ENCODE assay signal across 22 mouse cellular contexts in the genomic region with DNA sequence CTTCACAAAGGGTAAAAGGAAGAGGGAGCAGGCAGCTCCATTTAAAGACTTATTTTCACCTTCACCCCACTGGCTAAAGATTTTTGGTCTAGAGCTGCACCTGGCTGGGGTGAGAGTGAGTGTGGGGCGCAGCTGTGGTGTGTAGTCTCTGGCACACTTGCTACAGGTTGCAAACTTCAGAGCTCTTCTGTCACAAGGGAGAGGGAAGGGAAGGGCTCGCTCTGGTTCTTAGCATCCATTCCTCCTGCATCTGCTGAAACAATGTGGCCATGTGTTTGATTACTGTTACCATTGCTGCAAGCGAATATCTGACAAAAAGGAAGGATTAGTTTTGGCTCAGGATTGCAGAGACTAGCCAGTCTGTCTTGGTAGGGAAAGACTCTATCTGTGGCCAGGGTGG. TPM values are rescaled to one million over a fixed set of nuclear protein-coding genes. Genes with fewer than 3 reads are reported as not detected.
DNase-seq lines count a peak whose midpoint lies in the region; ATAC-seq and TF ChIP-seq lines count a peak whose summit lies in the region.
"Had no signal": no experiment of that assay in that cellular context is flagged by ENCODE, and none has a peak within 500 bp of the region (broad histone marks: within the 10 kb centered on the region; RNA-seq: fewer than 3 reads in every experiment).

No protein-coding gene starts in this region.

- no peak overlapping the region for H3K4me3 ChIP-seq in forebrain, postnatal 0 days (ENCODE audit: low read depth, low read length)
- no peak overlapping the region for H3K4me3 ChIP-seq in forebrain, embryonic 12.5 days (replicated peaks)
- no peak overlapping the region for H3K4me3 ChIP-seq in midbrain, embryonic 11.5 days (ENCODE audit: low read depth, low read length)
- no peak overlapping the region for H3K4me3 ChIP-seq in midbrain, embryonic 16.5 days (ENCODE audit: low read depth, low read length)
- H3K4me3 ChIP-seq: embryonic facial prominence, embryonic 10.5 days; embryonic facial prominence, embryonic 12.5 days had no signal

- 0 out of 2 replicates have a peak overlapping the region, but pooled peaks have one; percentile 1 for H3K9ac ChIP-seq in forebrain, postnatal 0 days
- no peak overlapping the region for H3K9ac ChIP-seq in forebrain, embryonic 12.5 days
- H3K9ac ChIP-seq in midbrain, embryonic 11.5 days (ENCODE audit: low read length), result no peak overlapping the region
- no peak overlapping the region for H3K9ac ChIP-seq in midbrain, embryonic 16.5 days (ENCODE audit: low read depth, low read length)
- H3K9ac ChIP-seq: embryonic facial prominence, embryonic 12.5 days had no signal

- DNase-seq in forebrain, postnatal 0 days, result no peak
- peak; percentile 10 for DNase-seq in midbrain, embryonic 11.5 days (ENCODE audit: low spot score, missing footprints)
- DNase-seq in testis, postnatal 14 days (ENCODE audit: low spot score), result peak; percentile 65
- DNase-seq: adrenal gland, adult 8-10 months; adrenal gland, postnatal 14 days; adrenal gland, postnatal 36 days; B cell, adult 2 months; cerebellum, adult 11-12 months; cerebellum, adult 2 months; cerebellum, adult 9-10 months; cerebellum, postnatal 10 days had no signal

- H3K9me3 ChIP-seq in forebrain, postnatal 0 days (ENCODE audit: low read length), result no peaks in the 10 kb centered on the region
- H3K9me3 ChIP-seq in forebrain, embryonic 12.5 days, result no peaks in the 10 kb centered on the region
- no peaks in the 10 kb centered on the region for H3K9me3 ChIP-seq in midbrain, embryonic 11.5 days (ENCODE audit: control insufficient read depth, low read length)
- no peaks in the 10 kb centered on the region for H3K9me3 ChIP-seq in midbrain, embryonic 16.5 days (replicated peaks; ENCODE audit: control insufficient read depth, low read length, poor library complexity, severe bottlenecking)
- H3K9me3 ChIP-seq: embryonic facial prominence, embryonic 10.5 days; embryonic facial prominence, embryonic 12.5 days; G1E had no signal

- H3K4me1 ChIP-seq in forebrain, postnatal 0 days (ENCODE audit: insufficient read depth), result 0 out of 2 replicates have a peak, but pooled peaks cover 11% of the 10 kb centered on the region
- peaks cover 8% of the 10 kb centered on the region for H3K4me1 ChIP-seq in forebrain, embryonic 12.5 days
- peaks cover 5% of the 10 kb centered on the region; the same call in 1 of the 2 replicates for H3K4me1 ChIP-seq in midbrain, embryonic 11.5 days (ENCODE audit: control insufficient read depth, insufficient read depth, low read length)
- peaks cover 11% of the 10 kb centered on the region for H3K4me1 ChIP-seq in midbrain, embryonic 16.5 days (ENCODE audit: control insufficient read depth, insufficient read depth, low read length)

- H3K27me3 ChIP-seq in forebrain, postnatal 0 days (ENCODE audit: insufficient read depth, low read length), result no peaks in the 10 kb centered on the region
- peaks cover 42% of the 10 kb centered on the region for H3K27me3 ChIP-seq in forebrain, embryonic 12.5 days
- peaks cover 3% of the 10 kb centered on the region; the same call in 1 of the 2 replicates for H3K27me3 ChIP-seq in midbrain, embryonic 11.5 days (ENCODE audit: control insufficient read depth, insufficient read depth, low read length)
- no peaks in the 10 kb centered on the region; the same call in 1 of the 2 replicates for H3K27me3 ChIP-seq in midbrain, embryonic 16.5 days (ENCODE audit: control insufficient read depth, insufficient read depth, low read depth, low read length)

- ATAC-seq in forebrain, postnatal 0 days, result no peak
- no peak for ATAC-seq in forebrain, embryonic 12.5 days (ENCODE audit: low FRiP score)
- no peak for ATAC-seq in midbrain, embryonic 11.5 days (ENCODE audit: low FRiP score)
- no peak for ATAC-seq in midbrain, embryonic 16.5 days
- ATAC-seq: activated CD4-positive, CD25-positive, alpha-beta regulatory T cell, adult 4 months; CD4-positive, CD25-positive, alpha-beta regulatory T cell, adult 4 months; forebrain, embryonic 14.5 days; forebrain, embryonic 16.5 days; Patski had no signal

- 64% methylated on average over 3 of the region's 3 CpGs for WGBS in forebrain, postnatal 0 days
- WGBS in forebrain, embryonic 12.5 days, result 80% methylated on average over 3 of the region's 3 CpGs
- WGBS in midbrain, embryonic 11.5 days, result 76% methylated on average over 3 of the region's 3 CpGs
- 77% methylated on average over 3 of the region's 3 CpGs for WGBS in midbrain, embryonic 16.5 days

- H3K4me2 ChIP-seq in forebrain, postnatal 0 days (ENCODE audit: low read depth), result no peak overlapping the region
- H3K4me2 ChIP-seq in forebrain, embryonic 12.5 days, result no peak overlapping the region
- no peak overlapping the region for H3K4me2 ChIP-seq in midbrain, embryonic 11.5 days
- H3K4me2 ChIP-seq in midbrain, embryonic 16.5 days (ENCODE audit: low read length), result no peak overlapping the region
- H3K4me2 ChIP-seq: embryonic facial prominence, embryonic 12.5 days had no signal

- TF ChIP-seq CTCF in forebrain, postnatal 0 days (IDR thresholded peaks at IDR 0.05; ENCODE audit: low read depth), result no peak

- no peaks in the 10 kb centered on the region for H3K36me3 ChIP-seq in forebrain, postnatal 0 days (ENCODE audit: insufficient read depth)
- H3K36me3 ChIP-seq in forebrain, embryonic 12.5 days (replicated peaks), result no peaks in the 10 kb centered on the region
- no peaks in the 10 kb centered on the region for H3K36me3 ChIP-seq in midbrain, embryonic 11.5 days (ENCODE audit: control insufficient read depth, insufficient read depth, low read length)
- no peaks in the 10 kb centered on the region for H3K36me3 ChIP-seq in midbrain, embryonic 16.5 days (ENCODE audit: control insufficient read depth, insufficient read depth, low read length)
- H3K36me3 ChIP-seq: embryonic facial prominence, embryonic 10.5 days; embryonic facial prominence, embryonic 12.5 days; G1E had no signal

- H3K27ac ChIP-seq in forebrain, postnatal 0 days (ENCODE audit: low read depth, low read length), result no peak overlapping the region
- H3K27ac ChIP-seq in forebrain, embryonic 12.5 days, result no peak overlapping the region
- no peak overlapping the region for H3K27ac ChIP-seq in midbrain, embryonic 11.5 days (ENCODE audit: low read depth, low read length)
- no peak overlapping the region for H3K27ac ChIP-seq in midbrain, embryonic 16.5 days (ENCODE audit: low read length)
- H3K27ac ChIP-seq: embryonic facial prominence, embryonic 10.5 days; embryonic facial prominence, embryonic 12.5 days had no signal

RNA-seq across cellular contexts. Expression of gene Tmem63c, which starts 2.3 kb away (rescaled TPM):
- 20.1 and 21.8 TPM in 2 replicates for total RNA-seq in forebrain, postnatal 0 days (2014; rRNA removed)
- 6.6 and 8.5 TPM in 2 replicates for polyA plus RNA-seq in forebrain, postnatal 0 days (2015; fragmentation: Nextera tagmentation; extraction: Ambion mirVana)
- 1.5 and 1.6 TPM in 2 replicates for polyA plus RNA-seq in forebrain, embryonic 12.5 days (2016; fragmentation: Nextera tagmentation; extraction: Ambion mirVana)
- 0.64 and 0.77 TPM in 2 replicates for polyA plus RNA-seq in midbrain, embryonic 11.5 days (2014; fragmentation: Nextera tagmentation; extraction: Ambion mirVana)
- polyA plus RNA-seq in midbrain, embryonic 16.5 days (2015; fragmentation: Nextera tagmentation; extraction: Ambion mirVana), result 12.9 and 13.7 TPM in 2 replicates
- total RNA-seq: G1E had no signal
- polyA plus RNA-seq: G1E, Patski had no signal

RNA-seq across cellular contexts. Expression of gene Zdhhc22, which starts 33.2 kb away (rescaled TPM):
- 10.7 and 12.5 TPM in 2 replicates for total RNA-seq in forebrain, postnatal 0 days (2014; rRNA removed)
- 12.3 and 21.7 TPM in 2 replicates for polyA plus RNA-seq in forebrain, postnatal 0 days (2015; fragmentation: Nextera tagmentation; extraction: Ambion mirVana)
- 1.1 and 1.6 TPM in 2 replicates for polyA plus RNA-seq in forebrain, embryonic 12.5 days (2016; fragmentation: Nextera tagmentation; extraction: Ambion mirVana)
- polyA plus RNA-seq in midbrain, embryonic 11.5 days (2014; fragmentation: Nextera tagmentation; extraction: Ambion mirVana), result 0.41 and 0.51 TPM in 2 replicates
- polyA plus RNA-seq in midbrain, embryonic 16.5 days (2015; fragmentation: Nextera tagmentation; extraction: Ambion mirVana), result 24.4 and 28.1 TPM in 2 replicates
- total RNA-seq: CH12.LX had no signal
- polyA plus RNA-seq: G1E, Patski had no signal
